Mouse (Mus musculus) Muller cell, postnatal 12 days (primary cell): ENCODE measurements at regions not wholly inside any gene's neighbourhood (a gene's known extent, or its start where the extent isn't known, plus 50 kb on each side); places are given as distances from the start of the nearest gene placed in this dataset.

Experiments
- DNase-seq: peaks from one replicate; pipeline ENCODE4 v3.0.0-alpha.2; 2015; ENCODE audit errors: inconsistent ontology term

- DNase-seq = no peak
These were observed 72.9 kb upstream of the 1700024P04Rik start for GRCm38 (mm10) chr13:99057293-99057588.

GRCm38 (mm10) chr13:99056432-99057292, 72.3 kb upstream of the 1700024P04Rik start:
- DNase-seq = no peak

- DNase-seq = peak; percentile 77
These were observed 71.4 kb upstream of the 1700024P04Rik start for GRCm38 (mm10) chr13:99055609-99056321.

- DNase-seq = no peak
These were observed 67.7 kb upstream of the 1700024P04Rik start for GRCm38 (mm10) chr13:99052076-99052475.

- DNase-seq = no peak
These were observed 65.3 kb upstream of the 1700024P04Rik start for GRCm38 (mm10) chr13:99049699-99050098.

- DNase-seq = no peak
These were observed 64.3 kb upstream of the 1700024P04Rik start for GRCm38 (mm10) chr13:99048651-99049100.

- peak; percentile 92 for DNase-seq
These were observed 62.9 kb upstream of the 1700024P04Rik start for GRCm38 (mm10) chr13:99047219-99047618.

- DNase-seq = peak; percentile 52
These were observed 62.4 kb upstream of the 1700024P04Rik start for GRCm38 (mm10) chr13:99046737-99047136.

GRCm38 (mm10) chr13:99042086-99042485, 57.7 kb upstream of the 1700024P04Rik start:
- DNase-seq = no peak

- no peak for DNase-seq
These were observed 56.9 kb upstream of the 1700024P04Rik start for GRCm38 (mm10) chr13:99041256-99041655.

GRCm38 (mm10) chr13:99040846-99041245, 56.5 kb upstream of the 1700024P04Rik start:
- no peak for DNase-seq

GRCm38 (mm10) chr13:99040171-99040570, 55.8 kb upstream of the 1700024P04Rik start:
- DNase-seq = no peak

GRCm38 (mm10) chr13:99039063-99039385, 54.7 kb upstream of the 1700024P04Rik start:
- DNase-seq = no peak

GRCm38 (mm10) chr13:99038198-99039062, 54.1 kb upstream of the 1700024P04Rik start:
- no peak for DNase-seq

- DNase-seq = no peak
These were observed 52.8 kb upstream of the 1700024P04Rik start for GRCm38 (mm10) chr13:99037131-99037530.
